ENCODE assay signal across 8 mouse cellular contexts in the genomic region with DNA sequence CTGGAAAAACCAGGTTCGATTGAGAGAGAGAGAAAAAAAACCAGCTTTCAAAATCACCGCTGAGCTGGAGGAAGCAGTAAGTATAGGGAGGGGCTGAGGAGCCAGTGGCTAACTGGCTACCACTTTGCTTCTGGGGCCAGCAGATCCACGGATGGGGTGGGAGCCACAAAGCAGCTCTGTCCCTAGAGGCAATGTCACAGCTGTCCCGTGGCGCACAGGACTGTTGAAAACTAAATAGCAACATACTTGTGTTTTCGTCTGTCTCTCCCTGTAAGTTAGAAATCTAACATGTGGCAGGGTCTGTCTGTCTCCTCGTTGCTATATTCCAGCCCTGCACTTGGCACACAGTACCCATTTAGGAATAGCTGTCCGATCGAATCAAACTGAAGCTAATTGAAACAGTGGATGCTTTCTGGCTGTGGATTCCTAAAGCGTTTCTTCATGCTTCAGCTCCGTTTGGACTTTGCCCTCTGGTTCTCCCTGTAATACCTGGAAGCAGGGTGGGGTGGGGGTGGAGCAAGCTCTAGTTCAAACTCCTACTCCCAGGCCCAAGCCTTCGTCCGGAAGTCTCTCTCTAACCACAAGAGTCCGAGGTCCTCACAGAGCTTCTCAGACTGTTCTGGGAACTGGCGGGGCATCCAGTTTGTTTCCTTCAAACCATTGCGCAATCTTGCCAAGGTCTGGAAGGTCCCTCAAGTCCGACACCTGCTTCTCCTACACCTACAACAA. TPM values are rescaled to one million over a fixed set of nuclear protein-coding genes. Genes with fewer than 3 reads are reported as not detected.
DNase-seq lines count a peak whose midpoint lies in the region; ATAC-seq and TF ChIP-seq lines count a peak whose summit lies in the region.

No protein-coding gene starts in this region.

- TF ChIP-seq EP300 in heart, adult 2 months (IDR thresholded peaks at IDR 0.05; ENCODE audit: insufficient read depth, low read depth, low read length), result no peak

- DNase-seq in midbrain, embryonic 14.5 days, result peak; percentile 14
- DNase-seq in R1 (ENCODE audit: low read depth, low spot score), result peak; percentile 74
- peak; percentile 64 to 65 for DNase-seq in heart, adult 2 months
- peak; percentile 73 for DNase-seq in kidney, postnatal 0 days (ENCODE audit: low spot score)
- peak; percentile 70 to 72 for DNase-seq in lung, postnatal 4 days
- no peak for DNase-seq in cerebellum, adult 11-12 months
- DNase-seq in adrenal gland, adult 8-10 months, result no peak

- H3K36me3 ChIP-seq in midbrain, embryonic 14.5 days (ENCODE audit: control insufficient read depth, insufficient read depth, low read length), result no peaks in the 10 kb centered on the region
- no peaks in the 10 kb centered on the region for H3K36me3 ChIP-seq in midbrain, embryonic 15.5 days (replicated peaks)
- no peaks in the 10 kb centered on the region for H3K36me3 ChIP-seq in heart, adult 2 months (ENCODE audit: control insufficient read depth, insufficient read depth, low read length)
- no peaks in the 10 kb centered on the region for H3K36me3 ChIP-seq in kidney, postnatal 0 days (ENCODE audit: insufficient read depth, low read length)

- no peaks in the 10 kb centered on the region for H3K79me2 ChIP-seq in heart, adult 2 months (replicated peaks; ENCODE audit: control insufficient read depth, insufficient read depth, low read length)

- H3K4me3 ChIP-seq in midbrain, embryonic 14.5 days (replicated peaks; ENCODE audit: low read depth, low read length), result no peak overlapping the region
- H3K4me3 ChIP-seq in midbrain, embryonic 15.5 days, result no peak overlapping the region
- 0 out of 2 replicates have a peak overlapping the region, but pooled peaks have one; percentile 11 for H3K4me3 ChIP-seq in heart, adult 2 months
- H3K4me3 ChIP-seq in kidney, postnatal 0 days (replicated peaks; ENCODE audit: low read depth, low read length), result no peak overlapping the region

- intact Hi-C loops in heart, adult 2 months (cut with DNase I), result no loop called here

- ATAC-seq in midbrain, embryonic 14.5 days (ENCODE audit: low FRiP score, low TSS enrichment), result no peak
- no peak for ATAC-seq in midbrain, embryonic 15.5 days (replicated peaks)
- peak; percentile 92 for ATAC-seq in kidney, postnatal 0 days (replicated peaks; ENCODE audit: low FRiP score, low read depth)

- no peaks in the 10 kb centered on the region for H3K4me1 ChIP-seq in midbrain, embryonic 14.5 days (ENCODE audit: control insufficient read depth, insufficient read depth, low read length)
- no peaks in the 10 kb centered on the region for H3K4me1 ChIP-seq in midbrain, embryonic 15.5 days
- H3K4me1 ChIP-seq in heart, adult 2 months (ENCODE audit: control insufficient read depth, insufficient read depth, low read length), result peaks cover 20% of the 10 kb centered on the region
- H3K4me1 ChIP-seq in kidney, postnatal 0 days (replicated peaks; ENCODE audit: insufficient read depth, low read length), result peaks cover 20% of the 10 kb centered on the region

- H3K27me3 ChIP-seq in midbrain, embryonic 14.5 days (ENCODE audit: control insufficient read depth, insufficient read depth, low read length), result no peaks in the 10 kb centered on the region
- no peaks in the 10 kb centered on the region for H3K27me3 ChIP-seq in midbrain, embryonic 15.5 days (replicated peaks)
- no peaks in the 10 kb centered on the region for H3K27me3 ChIP-seq in heart, adult 2 months (ENCODE audit: control insufficient read depth, insufficient read depth, low read length)
- no peaks in the 10 kb centered on the region for H3K27me3 ChIP-seq in kidney, postnatal 0 days (ENCODE audit: insufficient read depth, low read length)

- H3K4me2 ChIP-seq in midbrain, embryonic 14.5 days (ENCODE audit: low read length), result no peak overlapping the region
- H3K4me2 ChIP-seq in midbrain, embryonic 15.5 days, result no peak overlapping the region
- H3K4me2 ChIP-seq in kidney, postnatal 0 days (ENCODE audit: low read length), result peak overlapping the region; percentile 46

- no peak overlapping the region for H3K9ac ChIP-seq in midbrain, embryonic 14.5 days (replicated peaks; ENCODE audit: low read length)
- no peak overlapping the region for H3K9ac ChIP-seq in midbrain, embryonic 15.5 days
- H3K9ac ChIP-seq in heart, adult 2 months (ENCODE audit: low read depth, low read length), result peak overlapping the region; percentile 30
- H3K9ac ChIP-seq in kidney, postnatal 0 days (ENCODE audit: low read depth, low read length), result peak overlapping the region; percentile 29; the same call in 1 of the 2 replicates

- no peak overlapping the region for H3K27ac ChIP-seq in midbrain, embryonic 14.5 days (replicated peaks; ENCODE audit: low read depth, low read length)
- no peak overlapping the region for H3K27ac ChIP-seq in midbrain, embryonic 15.5 days
- H3K27ac ChIP-seq in heart, adult 2 months, result peak overlapping the region; percentile 74
- peak overlapping the region; percentile 92 for H3K27ac ChIP-seq in kidney, postnatal 0 days

- WGBS in midbrain, embryonic 14.5 days, result 72% methylated on average over 17 of the region's 17 CpGs
- 61% methylated on average over 17 of the region's 17 CpGs for WGBS in midbrain, embryonic 15.5 days
- WGBS in heart, adult 2 months, result 39% methylated on average over 17 of the region's 17 CpGs
- 26% methylated on average over 17 of the region's 17 CpGs for WGBS in kidney, postnatal 0 days

- TF ChIP-seq CTCF in heart, adult 2 months (IDR thresholded peaks at IDR 0.05), result no peak
- TF ChIP-seq CTCF in kidney, postnatal 0 days (IDR thresholded peaks at IDR 0.05; ENCODE audit: low read depth), result no peak

- no peak for TF ChIP-seq POLR2A in heart, adult 2 months (IDR thresholded peaks at IDR 0.05; ENCODE audit: insufficient read depth, low read depth, low read length)

- H3K9me3 ChIP-seq in midbrain, embryonic 14.5 days (ENCODE audit: control insufficient read depth, low read length), result no peaks in the 10 kb centered on the region
- H3K9me3 ChIP-seq in midbrain, embryonic 15.5 days, result no peaks in the 10 kb centered on the region
- H3K9me3 ChIP-seq in kidney, postnatal 0 days (replicated peaks; ENCODE audit: low read length), result no peaks in the 10 kb centered on the region

RNA-seq across cellular contexts. Expression of a gene that starts 58.4 kb away (rescaled TPM):
- polyA plus RNA-seq in midbrain, embryonic 14.5 days (2014; fragmentation: Nextera tagmentation; extraction: Ambion mirVana), result 19.2 and 25.3 TPM in 2 replicates
- polyA plus RNA-seq in midbrain, embryonic 15.5 days (2015; fragmentation: Nextera tagmentation; extraction: Ambion mirVana), result 24.6 and 27.7 TPM in 2 replicates
- total RNA-seq in heart, adult 2 months (2021), result 10 to 100 TPM; 41.4 to 46.6 TPM
- polyA plus RNA-seq in heart, adult 2 months (2012; rRNA removed), result 34.3 and 41.8 TPM in 2 replicates
- polyA plus RNA-seq in kidney, postnatal 0 days (2015; fragmentation: Nextera tagmentation; extraction: Ambion mirVana), result 60.6 and 65.6 TPM in 2 replicates
- total RNA-seq in adrenal gland, adult 8-10 months (2022), result 10 to 100 TPM; 48.3 to 64.6 (median 53.4) TPM

Comparison
In these comparisons a context has a peak if more than half of its experiments do, and no peak if none do; other contexts are left out.
1. DNase-seq: peak in midbrain, embryonic 14.5 days (single experiment), R1 (single experiment), heart, adult 2 months (2 of 2), kidney, postnatal 0 days (single experiment) and lung, postnatal 4 days (2 of 2); none in cerebellum, adult 11-12 months (single experiment) and adrenal gland, adult 8-10 months (single experiment).
2. H3K27ac ChIP-seq: peak in heart, adult 2 months (single experiment) and kidney, postnatal 0 days (single experiment); none in midbrain, embryonic 14.5 days (single experiment) and midbrain, embryonic 15.5 days (single experiment).
3. H3K9ac ChIP-seq: peak in heart, adult 2 months (single experiment) and kidney, postnatal 0 days (single experiment); none in midbrain, embryonic 14.5 days (single experiment) and midbrain, embryonic 15.5 days (single experiment).